Mouse (Mus musculus): ENCODE measurements around the gene Irf7. TPM values are rescaled to one million over a fixed set of nuclear protein-coding genes. Genes with fewer than 3 reads are reported as not detected.

Gene Irf7
- 0.49 and 0.77 TPM in 2 replicates for polyA plus RNA-seq (2012; rRNA removed)

GRCm38 (mm10) chr7:141265739-141266561 is at the start of gene Irf7:
Irf7 (minus strand) TSS chr7:141266481.

GRCm38 (mm10) chr7:141291921-141292582 is 25.8 kb upstream of the Irf7 start, which contains the start of gene Drd4:
Drd4 (plus strand) TSS chr7:141292006.

GRCm38 (mm10) chr7:141278766-141279590 is 12.7 kb upstream of the Irf7 start, which contains the start of gene Sct:
Sct (minus strand) TSS chr7:141279133.

GRCm38 (mm10) chr7:141276546-141276945 is 10.3 kb upstream of the Irf7 start, which contains the start of gene Cdhr5:
Cdhr5 (minus strand) TSS chr7:141276786.

GRCm38 (mm10) chr7:141228279-141229067 is 37.8 kb downstream of the Irf7 start, which contains the start of gene Phrf1:
Phrf1 (plus strand) TSS chr7:141228784.

GRCm38 (mm10) chr7:141215101-141215879 is 51.0 kb downstream of the Irf7 start, which contains the start of gene Rassf7:
Rassf7 (plus strand) TSS chr7:141215860.

GRCm38 (mm10) chr7:141213605-141214235 is 52.6 kb downstream of the Irf7 start, which contains the start of gene Lmntd2:
Lmntd2 (minus strand) TSS chr7:141214080.

Other genes starting within 250 kb of the Irf7 start
- 0.35 and 0.38 TPM in 2 replicates for gene Ifitm6, start 248.6 kb downstream of the Irf7 start, polyA plus RNA-seq (2012; rRNA removed)
- gene Gm17387, start 237.3 kb downstream of the Irf7 start, polyA plus RNA-seq (2012; rRNA removed): not detected in 2 replicates
- 68.2 and 109 TPM in 2 replicates for gene B4galnt4, start 205.4 kb downstream of the Irf7 start, polyA plus RNA-seq (2012; rRNA removed)
- gene Pkp3, start 188.3 kb downstream of the Irf7 start, polyA plus RNA-seq (2012; rRNA removed): 1.5 and 2.1 TPM in 2 replicates
- gene Sigirr, start 165.9 kb downstream of the Irf7 start, polyA plus RNA-seq (2012; rRNA removed): 2.3 and 2.7 TPM in 2 replicates
- gene Ano9, start 148.7 kb downstream of the Irf7 start, polyA plus RNA-seq (2012; rRNA removed): 0.52 and 0.88 TPM in 2 replicates
- gene Ptdss2, start 144.1 kb downstream of the Irf7 start, polyA plus RNA-seq (2012; rRNA removed): 55.5 and 61.6 TPM in 2 replicates
- 44.5 and 71.8 TPM in 2 replicates for gene Rnh1, start 93.6 kb downstream of the Irf7 start, polyA plus RNA-seq (2012; rRNA removed)
- 97.5 and 134 TPM in 2 replicates for gene Hras, start 72.5 kb downstream of the Irf7 start, polyA plus RNA-seq (2012; rRNA removed)
- 15.4 and 17.1 TPM in 2 replicates for gene Lrrc56, start 72.3 kb downstream of the Irf7 start, polyA plus RNA-seq (2012; rRNA removed)
- 8.6 and 10.9 TPM in 2 replicates for gene Lmntd2, start 52.4 kb downstream of the Irf7 start, polyA plus RNA-seq (2012; rRNA removed)
- gene Rassf7, start 50.6 kb downstream of the Irf7 start, polyA plus RNA-seq (2012; rRNA removed): 38.0 and 43.8 TPM in 2 replicates
- gene Phrf1, start 37.7 kb downstream of the Irf7 start, polyA plus RNA-seq (2012; rRNA removed): 45.8 and 52.9 TPM in 2 replicates
- 0.02 and 0.16 TPM in 2 replicates for gene Cdhr5, start 10.3 kb upstream of the Irf7 start, polyA plus RNA-seq (2012; rRNA removed)
- 0.28 and 4.1 TPM in 2 replicates for gene Sct, start 12.7 kb upstream of the Irf7 start, polyA plus RNA-seq (2012; rRNA removed)
- gene Drd4, start 25.5 kb upstream of the Irf7 start, polyA plus RNA-seq (2012; rRNA removed): 0.56 and 1.6 TPM in 2 replicates
- gene Deaf1, start 61.2 kb upstream of the Irf7 start, polyA plus RNA-seq (2012; rRNA removed): 45.2 and 61.7 TPM in 2 replicates
- gene Tmem80, start 61.3 kb upstream of the Irf7 start, polyA plus RNA-seq (2012; rRNA removed): 44.9 and 57.3 TPM in 2 replicates
- 2.7 and 3.8 TPM in 2 replicates for gene Eps8l2, start 72.4 kb upstream of the Irf7 start, polyA plus RNA-seq (2012; rRNA removed)
- gene Taldo1, start 125.7 kb upstream of the Irf7 start, polyA plus RNA-seq (2012; rRNA removed): 237 and 389 TPM in 2 replicates
- gene Gatd1, start 147.7 kb upstream of the Irf7 start, polyA plus RNA-seq (2012; rRNA removed): 36.6 and 60.3 TPM in 2 replicates
- gene Cend1, start 163.0 kb upstream of the Irf7 start, polyA plus RNA-seq (2012; rRNA removed): 6.8 and 9.0 TPM in 2 replicates
- gene Slc25a22, start 171.4 kb upstream of the Irf7 start, polyA plus RNA-seq (2012; rRNA removed): 61.2 and 68.0 TPM in 2 replicates
- 29.8 and 30.6 TPM in 2 replicates for gene Pidd1, start 177.5 kb upstream of the Irf7 start, polyA plus RNA-seq (2012; rRNA removed)
- 1,440 and 4,284 TPM in 2 replicates for gene Rplp2, start 180.9 kb upstream of the Irf7 start, polyA plus RNA-seq (2012; rRNA removed)
- 10.3 and 13.7 TPM in 2 replicates for gene Pnpla2, start 188.7 kb upstream of the Irf7 start, polyA plus RNA-seq (2012; rRNA removed)
- gene Cracr2b, start 194.6 kb upstream of the Irf7 start, polyA plus RNA-seq (2012; rRNA removed): 4.1 and 6.6 TPM in 2 replicates
- gene Cd151, start 200.9 kb upstream of the Irf7 start, polyA plus RNA-seq (2012; rRNA removed): 70.7 and 98.9 TPM in 2 replicates
- 45.0 and 90.3 TPM in 2 replicates for gene Polr2l, start 208.7 kb upstream of the Irf7 start, polyA plus RNA-seq (2012; rRNA removed)
- 19.9 and 31.4 TPM in 2 replicates for gene Tspan4, start 208.8 kb upstream of the Irf7 start, polyA plus RNA-seq (2012; rRNA removed)